Mouse (Mus musculus) heart, adult 9 months (tissue): ENCODE results near the gene Stx7.
A peak's percentile ranks its signal among the peaks of the same experiment; 100 is the strongest.

Experiments
- DNase-seq, 2 experiments: peaks; one replicate each; pipeline ENCODE4 v3.0.0; 2022; ENCODE audit warnings: low spot score in 2 of 2

The Stx7 gene

DNA sequence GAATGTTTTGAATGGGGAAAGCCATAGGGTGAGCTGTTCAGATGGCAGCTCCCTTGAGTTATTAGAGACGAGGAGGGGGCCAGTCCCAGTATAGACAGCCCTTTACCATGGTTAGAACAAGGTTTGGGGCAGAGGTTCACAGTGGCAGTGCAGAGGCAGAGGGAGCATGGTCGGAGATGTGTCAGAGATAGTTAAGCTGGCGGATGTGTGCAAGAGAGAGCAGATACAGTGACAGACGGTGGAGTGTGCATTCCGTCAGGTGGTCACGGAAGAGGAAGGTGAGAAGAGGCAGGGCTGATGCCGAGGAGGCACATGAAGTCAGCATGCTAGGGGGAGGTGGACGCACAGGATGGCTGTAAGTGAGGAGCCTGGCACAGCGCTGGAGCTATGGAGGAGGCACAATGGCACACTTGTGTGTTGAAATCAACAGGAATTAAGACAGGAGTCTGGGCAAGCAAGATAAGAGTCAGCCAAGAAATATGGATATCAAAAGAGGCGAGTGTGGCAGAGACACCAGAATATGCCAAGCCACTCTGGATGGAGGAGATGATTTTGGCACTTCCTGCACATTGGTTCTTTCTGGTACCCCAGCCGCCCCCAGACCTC, 19.0 kb downstream of the Stx7 start:
- no peak for DNase-seq

DNA sequence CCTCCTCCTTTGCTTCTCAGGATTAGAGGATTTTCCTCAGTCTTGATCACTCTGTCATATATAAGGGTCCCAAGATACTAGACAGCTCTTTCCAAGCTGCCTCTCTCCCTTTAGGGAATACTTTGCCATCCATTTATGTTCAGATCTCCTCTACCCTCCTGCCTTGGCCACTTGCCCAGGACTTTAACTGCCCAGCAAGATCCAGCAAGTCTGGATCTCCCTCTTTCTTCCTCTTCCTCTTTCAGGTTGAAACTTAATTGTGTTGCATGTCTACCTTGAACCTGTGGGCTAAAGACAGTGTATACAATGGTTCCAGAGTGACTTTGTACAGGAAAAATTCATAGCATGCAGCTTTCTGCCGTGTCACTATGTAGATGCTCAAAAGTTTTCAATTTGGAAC, 19.8 kb downstream of the Stx7 start:
- DNase-seq, result no peak

GRCm38 (mm10) chr10:24171906-24172459, 22.9 kb downstream of the Stx7 start:
- DNase-seq, result no peak

GRCm38 (mm10) chr10:24173210-24174001, 24.3 kb downstream of the Stx7 start:
- DNase-seq, result peak; percentile 12 to 43

GRCm38 (mm10) chr10:24190392-24190791, 41.3 kb downstream of the Stx7 start:
- DNase-seq, result no peak

DNA sequence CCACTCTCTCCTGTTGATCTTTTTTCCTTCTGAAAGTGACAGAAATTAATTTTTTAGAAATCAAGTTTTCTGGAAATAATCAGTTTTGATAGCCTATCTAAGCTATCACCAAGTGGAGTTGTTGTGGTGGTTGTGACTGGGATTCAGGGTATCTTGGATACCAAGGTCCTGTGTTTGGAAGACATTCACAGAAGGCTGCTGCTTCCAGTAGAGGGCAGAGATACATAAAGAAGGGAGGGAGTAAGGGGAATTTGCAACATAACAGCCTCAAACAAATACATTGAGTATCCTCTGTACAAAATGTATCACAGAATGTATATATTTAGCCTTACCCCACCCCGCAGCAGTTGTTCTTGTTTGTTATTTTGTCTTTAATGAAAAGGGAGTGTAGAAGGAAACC, 42.9 kb downstream of the Stx7 start:
- no peak for DNase-seq

GRCm38 (mm10) chr10:24199303-24199702, 50.2 kb downstream of the Stx7 start:
- DNase-seq, result no peak

DNA sequence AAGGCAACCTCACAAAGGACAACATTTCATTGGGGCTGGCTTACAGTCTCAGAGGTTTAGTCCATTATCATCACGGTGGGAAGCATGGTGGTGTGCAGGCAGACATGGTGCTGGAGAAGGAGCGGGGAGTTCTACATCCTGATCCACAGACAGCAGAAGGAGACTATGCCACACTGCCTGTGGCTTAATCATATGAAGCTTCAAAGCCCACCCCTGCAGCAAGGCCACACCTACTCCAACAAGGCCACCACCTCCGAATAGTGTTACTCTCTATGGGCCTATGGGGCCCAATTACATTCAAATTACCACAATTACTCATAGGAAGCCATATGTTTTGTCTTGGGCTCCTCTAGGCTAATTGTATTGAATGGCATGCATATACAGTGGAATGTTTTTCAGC, 51.0 kb downstream of the Stx7 start:
- DNase-seq, result no peak

GRCm38 (mm10) chr10:24210075-24210474, 61.0 kb downstream of the Stx7 start:
- DNase-seq, result no peak

DNA sequence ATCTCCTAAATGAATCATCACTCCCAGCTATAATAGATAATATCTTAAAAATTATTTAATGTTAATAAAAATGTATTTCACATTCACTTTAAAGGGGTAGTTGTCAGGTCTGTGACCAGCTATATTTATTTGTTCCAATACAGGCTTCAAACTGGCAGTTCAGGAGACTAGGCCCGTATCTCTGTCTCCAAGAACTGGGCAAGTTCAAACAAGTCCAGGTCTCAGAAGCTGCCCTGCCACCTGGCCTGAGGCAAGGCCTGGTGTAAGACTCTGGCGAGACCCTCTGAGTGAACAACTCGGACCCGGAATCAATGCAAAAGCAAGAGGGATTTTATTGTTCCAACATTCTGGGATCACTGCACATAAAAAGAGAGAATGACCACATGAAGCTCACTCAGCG, 64.2 kb downstream of the Stx7 start:
- DNase-seq, result no peak

DNA sequence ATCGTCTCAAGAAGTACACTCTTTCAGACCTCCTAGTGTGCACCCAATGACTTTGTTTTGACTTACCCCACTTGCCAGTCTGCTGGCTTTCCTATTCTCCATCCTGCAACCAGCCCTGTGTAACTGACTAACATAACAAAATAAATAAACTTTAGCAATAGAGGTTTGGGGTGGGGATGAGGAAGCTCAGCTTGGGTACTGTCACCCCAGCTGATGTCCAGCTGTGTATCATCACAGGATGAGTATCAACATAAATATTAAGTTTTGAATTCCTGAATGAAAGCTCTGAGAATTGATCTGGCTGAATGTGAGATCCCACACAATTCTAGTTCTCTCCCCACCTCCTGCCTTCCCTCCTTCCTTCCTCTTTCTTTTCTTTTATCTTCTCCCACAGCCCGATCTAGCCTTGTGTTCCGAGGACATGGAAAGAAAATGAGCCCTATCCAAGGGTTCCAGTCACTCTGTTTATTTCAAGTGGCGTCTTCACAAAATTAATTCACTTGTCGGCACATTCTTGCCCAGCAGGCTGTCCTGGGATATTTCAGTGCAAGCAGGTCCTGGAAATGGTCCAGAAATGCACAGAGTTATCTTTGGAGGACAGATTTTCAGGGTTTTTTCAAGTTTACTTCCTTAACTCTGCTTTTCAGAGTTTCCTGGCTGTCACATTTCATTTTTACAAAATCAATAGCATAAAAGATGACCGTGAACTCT, 68.6 kb downstream of the Stx7 start:
- no peak for DNase-seq

- DNase-seq, result no peak
Measured at GRCm38 (mm10) chr10:24220931-24221330, 71.8 kb downstream of the Stx7 start.

DNA sequence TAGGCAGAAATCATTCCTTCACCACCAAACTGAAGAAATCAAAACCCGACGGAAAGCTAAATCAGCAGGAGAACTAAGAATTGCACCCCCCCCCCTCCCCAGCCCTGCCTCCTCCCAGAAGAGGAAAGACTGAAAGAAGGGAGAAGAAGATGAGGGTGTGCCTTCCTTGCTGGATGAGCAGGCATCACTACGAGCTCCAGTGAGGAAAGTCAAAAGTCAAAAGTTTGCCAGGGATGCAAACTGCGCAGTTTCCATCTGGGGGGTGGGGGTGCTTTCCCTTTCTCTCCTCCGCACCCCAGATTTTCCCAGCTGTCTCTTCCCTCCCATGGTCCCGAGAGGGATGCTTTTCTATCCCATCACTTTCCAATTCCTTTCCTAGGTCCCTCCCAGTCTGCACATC, 73.8 kb downstream of the Stx7 start:
- no peak for DNase-seq

DNA sequence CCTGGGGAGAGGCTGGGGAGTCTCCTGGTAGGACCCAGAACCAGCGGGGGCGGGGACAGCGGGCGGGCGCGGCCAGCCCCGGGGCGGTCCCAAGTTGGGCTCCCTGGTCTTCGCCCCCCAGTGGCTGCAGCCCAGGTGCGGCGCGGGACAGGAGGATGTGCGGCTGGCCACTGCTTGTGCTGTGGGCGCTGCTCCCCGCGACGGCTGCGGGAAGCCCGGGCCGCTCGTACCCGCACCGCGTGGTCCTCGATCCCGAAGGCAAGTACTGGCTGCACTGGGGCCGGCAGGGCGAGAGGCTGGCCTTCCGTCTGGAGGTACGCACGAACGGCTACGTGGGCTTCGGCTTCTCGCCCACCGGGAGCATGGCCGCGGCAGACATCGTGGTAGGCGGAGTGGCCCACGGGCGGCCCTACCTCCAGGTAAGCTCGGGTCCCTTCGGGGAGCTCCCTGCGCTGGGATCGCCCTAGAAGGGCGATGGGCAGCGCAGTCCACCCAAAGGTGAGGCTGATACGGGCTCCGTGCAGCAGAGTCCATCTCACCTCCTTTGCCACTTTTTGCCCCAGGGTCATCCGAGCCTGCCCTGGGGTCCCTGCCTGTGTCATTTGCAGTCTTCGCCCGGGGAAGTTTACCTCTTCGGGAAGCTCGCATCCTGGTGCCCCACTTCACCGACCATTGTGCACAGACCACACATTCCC, 74.5 kb downstream of the Stx7 start, which contains the start of gene Moxd1:
Gene Moxd1, plus strand, starts transcription at position 69 of the 695 bp plus-strand sequence.
- DNase-seq, result no peak

DNA sequence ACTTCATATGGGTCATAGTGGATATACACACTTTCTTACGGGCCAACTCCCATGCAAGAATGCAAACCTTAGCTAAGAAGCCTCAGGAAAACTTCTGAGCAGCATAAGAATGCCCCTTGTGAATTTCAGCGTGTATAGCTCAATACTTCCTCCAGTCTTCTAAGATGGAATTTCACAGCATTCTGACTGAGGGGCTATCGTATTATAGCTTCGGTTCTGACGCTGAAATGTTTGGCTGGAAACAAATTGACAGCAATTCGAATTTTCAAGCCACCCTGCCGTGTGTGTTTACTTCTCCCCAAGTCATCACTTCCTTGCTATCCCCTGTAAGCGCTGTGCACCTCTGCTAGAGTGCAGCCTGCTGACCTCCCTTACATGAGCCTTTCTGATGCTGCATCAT, 75.5 kb downstream of the Stx7 start:
- no peak for DNase-seq

DNA sequence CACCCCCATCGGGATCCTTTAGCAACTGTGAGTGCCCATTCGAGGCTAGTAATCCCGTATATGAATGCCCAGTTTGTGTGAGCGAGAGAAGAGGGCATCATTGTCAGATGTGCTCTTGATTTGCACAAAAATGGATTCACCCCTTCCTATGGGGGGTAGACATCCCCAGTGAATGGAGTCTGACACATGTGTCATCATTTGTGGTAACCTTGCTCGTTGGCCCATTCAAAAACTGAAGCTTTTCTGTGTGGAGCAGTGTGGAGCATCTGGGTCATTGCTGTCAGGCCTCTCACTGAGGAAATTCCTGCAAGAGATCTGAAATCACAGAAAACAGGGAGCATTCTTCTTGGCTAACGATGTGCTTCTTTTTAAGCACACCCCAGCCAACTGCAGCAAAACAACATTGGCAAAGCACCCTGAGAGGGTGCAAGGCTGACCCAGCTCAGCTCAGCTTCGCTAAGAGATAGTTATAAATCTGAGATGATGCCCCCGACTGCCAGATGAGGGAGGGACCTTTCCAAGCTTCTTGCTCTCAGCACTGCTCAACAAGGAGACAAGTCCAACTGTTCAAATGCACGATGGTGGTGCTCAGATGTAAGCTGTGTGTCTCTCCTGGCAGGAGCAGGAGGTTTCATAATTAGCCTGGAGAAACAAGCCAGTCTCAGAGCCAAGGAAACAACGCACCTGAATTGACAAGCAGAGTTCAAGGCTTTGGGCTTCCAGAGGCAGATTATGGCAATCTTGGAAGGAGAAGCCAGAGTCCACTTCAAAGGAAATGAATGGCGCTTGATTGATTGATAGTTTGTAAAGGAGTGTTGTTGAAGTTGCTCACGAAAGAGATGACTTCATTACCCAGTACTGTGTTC, 79.4 kb downstream of the Stx7 start:
- no peak for DNase-seq

- no peak for DNase-seq
Measured at GRCm38 (mm10) chr10:24232281-24232680, 83.2 kb downstream of the Stx7 start.

- no peak for DNase-seq
Measured at GRCm38 (mm10) chr10:24235426-24236283, 86.6 kb downstream of the Stx7 start.
